Mouse (Mus musculus) bone marrow, adult 2 months (tissue): ENCODE results near the gene Nmnat2.

Source experiments
- CTCF ChIP-seq: fragments of 200-500 bp; IDR thresholded peaks from 2 replicates; pipeline ENCODE4 v1.5.1; 2011; ENCODE audit warnings: low read length, control low read depth; ENCODE audit not compliant: control insufficient read depth, insufficient read depth
- POLR2A ChIP-seq: fragments of 200-500 bp; IDR thresholded peaks from 2 replicates; pipeline ENCODE4 v1.6.1; 2011; ENCODE audit warnings: low read depth, mild to moderate bottlenecking, control low read depth, low read length, borderline replicate concordance; ENCODE audit not compliant: control insufficient read depth

- TF ChIP-seq POLR2A (no peak), CTCF (peak; percentile 19; the same call in 1 of the 2 replicates)
Observed at GRCm38 (mm10) chr1:153101327-153101880, 146.6 kb downstream of the Nmnat2 start.
